Mouse (Mus musculus) NIH3T3 (cell line): ENCODE results near the gene Agrp.
"Not testable (repeated sequence)": the region's sequence is repeated elsewhere in the genome, so short reads cannot be mapped to it uniquely, and the experiment has no call there.

Experiments used
- DNase-seq: peaks from one replicate; pipeline ENCODE4 v3.0.0-alpha.2; 2012; ENCODE audit warnings: low read depth

The Agrp gene

DNA sequence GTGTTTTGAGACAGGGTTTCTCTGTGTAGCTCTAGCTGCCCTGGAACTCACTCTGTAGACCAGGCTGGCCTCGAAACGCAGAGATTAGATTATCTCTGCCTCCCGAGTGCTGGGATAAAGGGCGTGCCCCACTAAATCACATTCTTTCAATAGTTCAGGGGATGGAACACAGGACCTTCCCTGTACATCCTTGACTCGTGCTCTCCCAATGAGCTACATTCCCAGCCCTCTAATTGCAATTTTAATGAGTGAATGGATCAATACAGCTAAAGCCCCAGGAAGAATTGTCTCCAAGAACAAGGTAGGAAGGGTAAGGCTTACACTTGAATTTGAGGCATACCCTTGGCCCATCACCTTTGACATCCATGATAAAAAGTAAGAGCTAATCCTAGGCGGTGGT is 38.4 kb downstream of the Agrp start:
- no peak for DNase-seq

DNA sequence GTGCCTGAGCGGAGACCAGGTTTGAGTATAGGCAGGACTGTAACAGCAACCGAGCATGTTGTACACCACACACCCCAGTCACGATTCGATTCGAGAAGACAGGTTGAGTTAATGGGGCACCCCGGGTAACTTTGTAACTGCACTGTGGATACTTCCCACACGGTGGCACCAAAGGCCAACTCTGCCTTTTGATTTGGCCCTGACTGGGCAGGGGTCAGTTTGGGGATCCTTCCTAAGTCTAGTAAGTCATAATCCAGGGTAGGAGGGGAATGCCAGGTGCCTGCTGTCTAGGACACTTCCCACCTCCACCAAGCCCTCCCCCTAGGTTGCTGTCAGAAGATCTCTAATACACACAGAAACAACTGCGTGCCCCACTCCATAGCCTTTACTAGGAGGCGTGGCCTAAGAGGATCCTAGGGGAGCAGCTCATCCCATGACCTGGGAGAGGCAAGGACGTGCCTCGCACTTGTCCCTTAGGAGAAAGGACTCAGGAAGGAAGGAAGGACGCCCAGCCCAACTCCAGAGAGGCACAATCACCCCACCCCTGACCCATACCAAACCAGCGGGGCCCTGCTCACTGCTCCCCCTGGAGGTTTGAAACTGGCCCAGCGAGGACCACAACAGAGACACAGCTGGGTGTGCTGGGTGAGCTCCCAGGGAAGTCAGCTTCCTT is 40.7 kb downstream of the Agrp start:
- DNase-seq: peak; percentile 75

GRCm38 (mm10) chr8:105594451-105595242 is 42.5 kb downstream of the Agrp start:
- DNase-seq: no peak

- peak; percentile 94 for DNase-seq
Observed at GRCm38 (mm10) chr8:105593859-105594258, 43.3 kb downstream of the Agrp start.

- peak; percentile 60 for DNase-seq
Observed at GRCm38 (mm10) chr8:105592431-105592830, 44.8 kb downstream of the Agrp start.

- DNase-seq: peak; percentile 36
Observed at GRCm38 (mm10) chr8:105579719-105580118, 57.5 kb downstream of the Agrp start.

DNA sequence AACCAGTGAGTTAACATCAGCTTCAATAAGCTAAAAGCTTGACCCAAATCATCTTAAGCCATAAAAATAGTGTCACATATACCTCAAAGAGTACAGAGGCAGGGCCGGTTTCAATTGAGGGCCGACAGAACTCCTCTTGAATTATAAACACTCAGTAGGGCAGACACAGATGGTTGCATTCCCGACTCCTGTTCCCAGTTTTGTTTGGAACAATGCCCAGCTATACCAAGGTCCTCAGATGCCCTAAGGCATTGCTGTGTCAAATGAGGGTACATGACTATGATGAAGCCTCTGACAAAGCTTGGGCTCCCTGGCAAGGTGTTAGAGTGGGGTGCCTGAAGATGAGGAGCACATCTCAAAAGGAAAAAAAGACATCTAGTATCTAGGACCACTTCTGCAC is 61.7 kb downstream of the Agrp start:
- DNase-seq: peak; percentile 38

DNA sequence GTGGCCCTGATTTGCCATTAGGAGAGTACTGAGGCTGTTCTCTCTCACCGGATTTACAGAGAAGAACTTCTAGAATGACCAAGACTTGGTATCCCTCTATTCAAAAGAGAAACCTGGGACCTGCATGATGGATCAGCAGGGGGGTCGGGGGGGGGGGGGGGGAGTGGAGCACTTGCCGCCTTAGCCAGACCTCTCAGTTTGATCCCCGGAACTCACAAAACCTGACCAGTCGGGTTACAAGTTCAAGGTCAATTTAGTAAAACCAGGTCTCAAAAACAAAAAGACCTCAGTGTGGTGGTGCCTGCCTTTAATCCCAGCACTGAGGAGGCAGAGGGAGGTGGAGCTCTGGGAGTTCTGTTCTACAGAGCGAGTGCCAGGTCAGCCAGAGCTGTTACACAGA is 62.5 kb downstream of the Agrp start:
- DNase-seq: no peak

GRCm38 (mm10) chr8:105573427-105573826 is 63.8 kb downstream of the Agrp start:
- peak; percentile 87 for DNase-seq

- peak; percentile 63 for DNase-seq
Observed at GRCm38 (mm10) chr8:105571810-105572209, 65.4 kb downstream of the Agrp start.

DNA sequence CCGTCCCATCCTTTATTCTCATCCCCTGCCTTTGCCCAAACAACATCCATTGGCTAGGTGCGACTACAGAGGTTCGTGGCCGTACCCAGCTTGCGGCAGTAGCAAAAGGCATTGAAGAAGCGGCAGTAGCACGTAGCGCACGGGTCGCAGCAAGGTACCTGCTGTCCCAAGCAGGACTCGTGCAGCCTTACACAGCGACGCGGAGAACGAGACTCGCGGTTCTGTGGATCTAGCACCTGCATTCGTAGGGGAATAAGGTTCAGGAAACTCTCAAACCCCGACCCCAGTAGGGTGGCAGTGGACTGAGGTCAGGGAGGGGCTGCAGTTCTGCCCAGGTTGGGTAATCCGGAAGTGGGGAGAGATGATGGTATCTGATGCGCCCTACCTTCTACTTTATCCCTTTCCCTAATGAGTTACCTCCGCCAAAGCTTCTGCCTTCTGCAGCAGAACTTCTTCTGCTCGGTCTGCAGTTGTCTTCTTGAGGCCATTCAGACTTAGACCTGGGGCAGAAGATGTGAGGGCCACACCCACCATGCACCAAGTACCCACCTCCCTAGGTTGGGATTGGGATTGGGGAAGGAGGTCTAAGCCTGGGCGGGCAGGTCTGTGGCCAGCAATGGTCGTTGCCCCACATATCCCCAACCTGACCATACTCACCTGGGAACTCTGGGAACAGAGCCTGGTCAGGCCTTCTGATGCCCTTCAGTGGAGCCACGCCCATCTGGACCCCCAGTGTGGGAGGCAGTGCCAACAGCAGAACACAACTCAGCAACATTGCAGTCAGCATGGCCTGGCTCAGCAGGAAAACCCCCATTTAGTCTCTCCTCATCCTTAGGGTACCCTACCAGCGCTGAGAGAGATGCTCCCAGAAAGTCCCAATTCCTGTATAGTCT is 70.2 kb downstream of the Agrp start:
- no peak for DNase-seq

- DNase-seq: peak; percentile 100
Observed at GRCm38 (mm10) chr8:105565952-105566702, 71.1 kb downstream of the Agrp start, which contains the start of gene Atp6v0d1. Gene Atp6v0d1, minus strand, starts transcription at chr8:105566047.

DNA sequence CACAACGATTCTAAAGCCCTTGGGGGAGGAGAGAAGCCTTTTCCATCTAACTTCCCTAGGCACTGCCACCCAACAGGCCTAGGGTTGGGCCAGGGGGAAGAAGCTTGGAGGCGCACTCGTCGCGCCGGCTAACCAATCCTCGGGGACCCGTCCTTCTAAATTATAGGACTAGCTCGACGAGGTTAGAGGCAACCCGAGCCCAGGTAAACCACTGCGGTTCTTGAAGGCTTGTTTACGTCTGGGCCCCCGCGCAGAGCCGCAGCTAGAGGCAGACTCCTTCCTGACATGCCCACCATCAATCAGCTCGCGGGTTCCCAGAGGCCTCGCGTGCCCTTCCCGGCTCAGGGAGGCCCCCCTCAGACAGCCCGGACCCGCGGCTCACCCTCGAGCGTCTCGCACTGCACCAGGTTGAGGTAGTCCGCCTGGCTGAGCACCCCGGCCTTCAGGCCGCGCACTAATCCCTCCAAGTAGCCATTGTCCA is 71.8 kb downstream of the Agrp start:
- peak; percentile 22 for DNase-seq

- not testable (repeated sequence) for DNase-seq
Observed at GRCm38 (mm10) chr8:105564573-105565229, 72.5 kb downstream of the Agrp start.

- no peak for DNase-seq
Observed at GRCm38 (mm10) chr8:105563871-105564270, 73.3 kb downstream of the Agrp start.

GRCm38 (mm10) chr8:105562863-105563262 is 74.3 kb downstream of the Agrp start:
- no peak for DNase-seq

DNA sequence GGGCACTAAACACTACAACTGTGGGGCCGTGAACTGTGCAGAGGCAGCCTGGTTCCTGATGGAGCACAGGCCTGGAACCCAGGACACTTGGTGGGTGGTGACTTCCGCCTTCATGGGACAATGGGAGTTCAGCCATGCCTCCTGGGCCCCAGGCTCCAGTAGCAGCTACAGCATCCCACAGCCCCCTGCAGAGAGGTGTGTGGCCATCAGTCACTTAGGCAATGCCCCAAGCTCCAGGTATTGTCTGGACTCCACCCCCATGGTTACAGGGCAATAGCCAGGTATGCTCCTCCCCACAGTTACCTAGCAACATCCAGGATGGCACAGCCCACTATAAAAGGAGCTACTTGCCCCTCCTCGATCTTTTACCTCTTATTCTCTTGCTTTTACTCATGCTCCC is 82.0 kb downstream of the Agrp start:
- no peak for DNase-seq

DNA sequence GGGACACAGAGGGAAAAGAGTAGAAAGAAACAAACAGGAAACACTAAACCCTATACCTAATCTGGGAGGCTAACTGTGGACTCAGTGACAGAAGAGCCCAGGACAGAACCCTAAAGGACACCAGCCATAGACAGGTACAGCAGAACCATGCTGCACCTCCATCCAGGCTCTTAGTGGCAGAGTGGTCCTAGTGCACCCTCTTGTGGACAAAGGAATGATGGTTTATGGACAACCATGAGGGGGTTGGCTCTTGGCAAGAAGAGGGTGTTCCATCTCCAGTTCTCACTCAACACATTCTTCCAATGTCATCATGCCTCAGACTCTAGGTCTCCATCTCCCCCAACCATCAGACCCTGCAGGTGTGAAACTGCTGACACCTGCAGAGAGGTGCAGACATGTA is 83.1 kb downstream of the Agrp start:
- peak; percentile 84 for DNase-seq

- peak; percentile 26 for DNase-seq
Observed at GRCm38 (mm10) chr8:105552824-105553223, 84.4 kb downstream of the Agrp start.

DNA sequence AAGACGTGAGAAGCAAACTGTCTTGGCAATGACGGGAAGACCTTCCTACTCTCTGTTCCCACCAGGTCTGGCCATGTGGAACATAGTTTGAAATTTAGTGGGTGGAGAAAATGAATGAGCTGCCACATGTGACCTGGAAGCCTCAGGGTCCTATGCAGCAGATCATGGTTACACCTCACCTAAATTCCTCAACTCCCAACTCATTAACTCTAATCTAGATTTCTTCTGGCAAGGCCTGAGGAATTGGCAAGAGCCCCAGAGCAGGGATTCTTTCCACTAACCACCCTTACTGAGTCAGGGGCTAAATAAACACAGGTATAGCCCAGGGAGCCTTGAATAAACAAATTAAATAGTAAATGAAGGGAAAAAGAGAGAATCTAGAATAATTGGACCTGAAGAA is 85.2 kb downstream of the Agrp start:
- no peak for DNase-seq

DNA sequence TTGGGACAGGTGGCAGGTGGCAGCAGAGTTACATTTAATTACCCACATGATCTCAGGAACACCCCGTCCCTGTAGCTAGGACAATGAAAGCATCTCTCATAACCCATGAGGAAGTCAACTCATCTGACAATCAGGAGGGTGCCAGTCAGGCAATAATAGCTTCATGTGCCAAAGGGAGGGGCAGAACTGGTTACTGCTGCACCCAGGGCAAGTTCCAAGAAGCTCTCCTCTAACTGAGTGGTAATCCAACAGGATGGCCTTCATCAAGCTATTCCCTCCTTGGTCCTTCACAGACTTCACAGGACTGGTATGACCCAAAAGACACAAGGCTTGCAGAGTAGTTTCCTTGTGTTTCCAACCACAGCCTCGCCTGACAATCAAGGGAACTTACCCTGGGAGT is 87.1 kb downstream of the Agrp start:
- DNase-seq: no peak
